Mouse (Mus musculus): Measurements from ENCODE around the gene Tsc1.

Gene Tsc1

GRCm38 (mm10) chr2:28613599-28613998, 27.4 kb upstream of the Tsc1 start:
- DNase-seq (ENCODE audit: low read depth, low spot score) = no peak

- DNase-seq (ENCODE audit: low read depth, low spot score) = no peak
Observed at GRCm38 (mm10) chr2:28616358-28616757, 24.7 kb upstream of the Tsc1 start.

- no peak for DNase-seq (ENCODE audit: low read depth, low spot score)
Observed at GRCm38 (mm10) chr2:28616874-28617273, 24.2 kb upstream of the Tsc1 start.

GRCm38 (mm10) chr2:28617498-28618486, 23.2 kb upstream of the Tsc1 start:
- DNase-seq (ENCODE audit: low read depth, low spot score) = no peak

- DNase-seq (ENCODE audit: low read depth, low spot score) = no peak
Observed at GRCm38 (mm10) chr2:28618777-28619336, 22.2 kb upstream of the Tsc1 start.

- DNase-seq (ENCODE audit: low read depth, low spot score) = no peak
Observed at GRCm38 (mm10) chr2:28619369-28619768, 21.7 kb upstream of the Tsc1 start.

- no peak for DNase-seq (ENCODE audit: low read depth, low spot score)
Observed at GRCm38 (mm10) chr2:28620522-28620921, 20.5 kb upstream of the Tsc1 start.

GRCm38 (mm10) chr2:28621111-28621510, 19.9 kb upstream of the Tsc1 start:
- no peak for DNase-seq (ENCODE audit: low read depth, low spot score)

GRCm38 (mm10) chr2:28621664-28622171, 19.3 kb upstream of the Tsc1 start, which contains the start of gene Gfi1b:
Gene Gfi1b (minus strand): TSS chr2:28621982.
- no peak for DNase-seq (ENCODE audit: low read depth, low spot score)

- DNase-seq (ENCODE audit: low read depth, low spot score) = no peak
Observed at GRCm38 (mm10) chr2:28622521-28623124, 18.4 kb upstream of the Tsc1 start.

- DNase-seq (ENCODE audit: low read depth, low spot score) = no peak
Observed at GRCm38 (mm10) chr2:28624870-28625269, 16.2 kb upstream of the Tsc1 start.

GRCm38 (mm10) chr2:28626038-28626437, 15.0 kb upstream of the Tsc1 start:
- no peak for DNase-seq (ENCODE audit: low read depth, low spot score)

GRCm38 (mm10) chr2:28628053-28628452, 13.0 kb upstream of the Tsc1 start:
- DNase-seq (ENCODE audit: low read depth, low spot score) = no peak

- no peak for DNase-seq (ENCODE audit: low read depth, low spot score)
Observed at GRCm38 (mm10) chr2:28629911-28630381, 11.1 kb upstream of the Tsc1 start.

GRCm38 (mm10) chr2:28632626-28633025, 8.4 kb upstream of the Tsc1 start:
- no peak for DNase-seq (ENCODE audit: low read depth, low spot score)

GRCm38 (mm10) chr2:28633136-28633535, 7.9 kb upstream of the Tsc1 start:
- DNase-seq (ENCODE audit: low read depth, low spot score) = no peak

- DNase-seq (ENCODE audit: low read depth, low spot score) = no peak
Observed at GRCm38 (mm10) chr2:28635199-28635598, 5.8 kb upstream of the Tsc1 start.

GRCm38 (mm10) chr2:28637106-28637845, 3.8 kb upstream of the Tsc1 start:
- no peak for DNase-seq (ENCODE audit: low read depth, low spot score)

GRCm38 (mm10) chr2:28638352-28638751, 2.7 kb upstream of the Tsc1 start:
- no peak for DNase-seq (ENCODE audit: low read depth, low spot score)

GRCm38 (mm10) chr2:28638886-28639285, 2.1 kb upstream of the Tsc1 start:
- DNase-seq (ENCODE audit: low read depth, low spot score) = no peak

- DNase-seq (ENCODE audit: low read depth, low spot score) = no peak
Observed at GRCm38 (mm10) chr2:28639794-28640193, 1.2 kb upstream of the Tsc1 start.
